Mouse (Mus musculus) brown adipose tissue, adult 24 weeks (tissue): ENCODE measurements around the gene Arhgef17. TPM values are rescaled to one million over a fixed set of nuclear protein-coding genes. Genes with fewer than 3 reads are reported as not detected.
A peak's percentile ranks its signal among the peaks of the same experiment; 100 is the strongest.

ENCODE experiments used
- H3K27ac ChIP-seq: fragments of 200-500 bp; replicated peaks from 2 replicates; pipeline ENCODE4 v1.5.1; 2012; ENCODE audit warnings: low read depth, mild to moderate bottlenecking, low read length
- H3K4me1 ChIP-seq: fragments of 200-500 bp; 2 replicates; pipeline ENCODE4 v1.6.1; 2012; ENCODE audit warnings: low read length, mixed read lengths; ENCODE audit not compliant: control insufficient read depth, insufficient read depth, insufficient read length
- H3K4me3 ChIP-seq: fragments of 200-500 bp; 2 replicates; pipeline ENCODE4 v1.5.1; 2012; ENCODE audit warnings: low read depth, mild to moderate bottlenecking, low read length, moderate library complexity; ENCODE audit not compliant: insufficient read depth
- polyA plus RNA-seq: library from polyadenylated mRNA; stranded (reverse); fragments of >200 nt; gene quantifications from 2 replicates; pipeline ENCODE4 v1.2.4, GENCODE M21; 2012; ENCODE audit not compliant: missing spikeins, insufficient read depth, insufficient read length

Arhgef17 gene
- polyA plus RNA-seq, 1 experiment, result 2.5 TPM

- Histone ChIP-seq H3K4me1 (no peaks in the 10 kb centered on the region; the same call in 1 of the 2 replicates), H3K27ac (no peak overlapping the region), H3K4me3 (no peak overlapping the region)
These were observed 47.4 kb downstream of the Arhgef17 start for GRCm38 (mm10) chr7:100884460-100884859.

GRCm38 (mm10) chr7:100881950-100882349 is 50.0 kb downstream of the Arhgef17 start:
- Histone ChIP-seq H3K4me1 (no peaks in the 10 kb centered on the region; the same call in 1 of the 2 replicates), H3K27ac (no peak overlapping the region), H3K4me3 (no peak overlapping the region)

- H3K4me1 ChIP-seq, result no peaks in the 10 kb centered on the region; the same call in 1 of the 2 replicates
- no peak overlapping the region for H3K27ac ChIP-seq
- H3K4me3 ChIP-seq, result no peak overlapping the region
These were observed 50.4 kb downstream of the Arhgef17 start for GRCm38 (mm10) chr7:100881531-100881930.

GRCm38 (mm10) chr7:100879595-100879994 is 52.3 kb downstream of the Arhgef17 start:
- Histone ChIP-seq H3K4me1 (no peaks in the 10 kb centered on the region; the same call in 1 of the 2 replicates), H3K4me3 (no peak overlapping the region), H3K27ac (no peak overlapping the region)

- H3K27ac ChIP-seq, result no peak overlapping the region
- H3K4me1 ChIP-seq, result peaks cover 2% of the 10 kb centered on the region; the same call in 1 of the 2 replicates
- no peak overlapping the region for H3K4me3 ChIP-seq
These were observed 55.1 kb downstream of the Arhgef17 start for GRCm38 (mm10) chr7:100876771-100877170.

- Histone ChIP-seq H3K4me3 (no peak overlapping the region), H3K27ac (no peak overlapping the region), H3K4me1 (peaks cover 3% of the 10 kb centered on the region; the same call in 1 of the 2 replicates)
These were observed 55.6 kb downstream of the Arhgef17 start for GRCm38 (mm10) chr7:100876293-100876692.

GRCm38 (mm10) chr7:100875822-100876221 is 56.1 kb downstream of the Arhgef17 start:
- H3K4me1 ChIP-seq, result peaks cover 3% of the 10 kb centered on the region; the same call in 1 of the 2 replicates
- no peak overlapping the region for H3K27ac ChIP-seq

GRCm38 (mm10) chr7:100873197-100873596 is 58.7 kb downstream of the Arhgef17 start:
- peaks cover 3% of the 10 kb centered on the region; the same call in 1 of the 2 replicates for H3K4me1 ChIP-seq
- no peak overlapping the region for H3K27ac ChIP-seq
- H3K4me3 ChIP-seq, result no peak overlapping the region

More at GRCm38 (mm10) chr7:100875822-100876221, 56.1 kb downstream of the Arhgef17 start:
- no peak overlapping the region for H3K4me3 ChIP-seq

GRCm38 (mm10) chr7:100871892-100872291 is 60.0 kb downstream of the Arhgef17 start:
- H3K4me3 ChIP-seq, result no peak overlapping the region
- H3K4me1 ChIP-seq, result peaks cover 3% of the 10 kb centered on the region; the same call in 1 of the 2 replicates
- no peak overlapping the region for H3K27ac ChIP-seq

GRCm38 (mm10) chr7:100871355-100871754 is 60.6 kb downstream of the Arhgef17 start:
- peaks cover 3% of the 10 kb centered on the region; the same call in 1 of the 2 replicates for H3K4me1 ChIP-seq
- no peak overlapping the region for H3K4me3 ChIP-seq

GRCm38 (mm10) chr7:100869877-100870629 is 61.9 kb downstream of the Arhgef17 start:
- Histone ChIP-seq H3K27ac (no peak overlapping the region), H3K4me1 (peaks cover 3% of the 10 kb centered on the region; the same call in 1 of the 2 replicates), H3K4me3 (no peak overlapping the region)

More at GRCm38 (mm10) chr7:100871355-100871754, 60.6 kb downstream of the Arhgef17 start:
- H3K27ac ChIP-seq, result no peak overlapping the region

- H3K4me1 ChIP-seq, result peaks cover 3% of the 10 kb centered on the region; the same call in 1 of the 2 replicates
- H3K4me3 ChIP-seq, result no peak overlapping the region
- H3K27ac ChIP-seq, result peak overlapping the region; percentile 43
These were observed 63.4 kb downstream of the Arhgef17 start for GRCm38 (mm10) chr7:100868551-100868950.

GRCm38 (mm10) chr7:100867561-100867960 is 64.3 kb downstream of the Arhgef17 start:
- Histone ChIP-seq H3K4me3 (no peak overlapping the region), H3K27ac (no peak overlapping the region), H3K4me1 (peaks cover 3% of the 10 kb centered on the region; the same call in 1 of the 2 replicates)

- peaks cover under 1% of the 10 kb centered on the region; the same call in 1 of the 2 replicates for H3K4me1 ChIP-seq
- no peak overlapping the region for H3K27ac ChIP-seq
- no peak overlapping the region for H3K4me3 ChIP-seq
These were observed 65.2 kb downstream of the Arhgef17 start for GRCm38 (mm10) chr7:100866675-100867074.

- H3K4me1 ChIP-seq, result no peaks in the 10 kb centered on the region
These were observed 68.9 kb downstream of the Arhgef17 start, which contains the start of gene Relt for GRCm38 (mm10) chr7:100862828-100863638. Gene Relt (minus strand): TSS chr7:100863446.

More at GRCm38 (mm10) chr7:100862828-100863638, 68.9 kb downstream of the Arhgef17 start, which contains the start of gene Relt:
- Histone ChIP-seq H3K4me3 (peak within 1 kb of the TSS; percentile 65), H3K27ac (no peak within 1 kb of the TSS)
